Mouse (Mus musculus) liver, embryonic 13.5 days (tissue): ENCODE results near the gene Anks6. TPM values are rescaled to one million over a fixed set of nuclear protein-coding genes. Genes with fewer than 3 reads are reported as not detected.
"Not testable (repeated sequence)": the region's sequence is repeated elsewhere in the genome, so short reads cannot be mapped to it uniquely, and the experiment has no call there.

ENCODE experiments used
- ATAC-seq: fragments of 200-750 bp; cut with Nextera tagmentation; 2 replicates; pipeline ENCODE4 v1.8.0; 2017; ENCODE audit warnings: low read depth, mild to moderate bottlenecking, moderate number of reproducible peaks, moderate library complexity
- DNase-seq: peaks from one replicate; pipeline ENCODE4 v3.0.0; 2022
- H3K27ac ChIP-seq: fragments of 300-500 bp; sonication (generic); 2 replicates; pipeline ENCODE4 v1.5.1; 2015; ENCODE audit warnings: moderate library complexity, mild to moderate bottlenecking, inconsistent platforms
- H3K27me3 ChIP-seq: fragments of 300-500 bp; sonication (generic); 2 replicates; pipeline ENCODE4 v1.6.1; 2015; ENCODE audit warnings: mild to moderate bottlenecking, inconsistent platforms
- H3K36me3 ChIP-seq: fragments of 300-500 bp; sonication (generic); 2 replicates; pipeline ENCODE4 v1.6.1; 2015; ENCODE audit warnings: mild to moderate bottlenecking, inconsistent platforms
- H3K4me1 ChIP-seq: fragments of 300-500 bp; sonication (generic); replicated peaks from 2 replicates; pipeline ENCODE4 v1.6.1; 2015; ENCODE audit warnings: inconsistent platforms
- H3K4me2 ChIP-seq: fragments of 300-500 bp; sonication (generic); 2 replicates; pipeline ENCODE4 v1.6.1; 2015; ENCODE audit warnings: inconsistent platforms, mild to moderate bottlenecking, moderate library complexity
- H3K4me3 ChIP-seq: fragments of 300-500 bp; sonication (generic); replicated peaks from 2 replicates; pipeline ENCODE4 v1.5.1; 2015; ENCODE audit warnings: mild to moderate bottlenecking, inconsistent platforms
- H3K9ac ChIP-seq: fragments of 300-500 bp; sonication (generic); 2 replicates; pipeline ENCODE4 v1.6.1; 2015; ENCODE audit warnings: mild to moderate bottlenecking, inconsistent platforms
- H3K9me3 ChIP-seq: fragments of 300-500 bp; sonication (generic); replicated peaks from 2 replicates; pipeline ENCODE4 v1.6.1; 2016; ENCODE audit warnings: inconsistent platforms
- WGBS: fragments of 180-500 bp; shearing (Covaris S2); methylation state at CpG from one replicate; pipeline ENCODE4 v1.1.7; 2015; ENCODE audit not compliant: insufficient replicate concordance; 5-methylcytosine and 5-hydroxymethylcytosine counted together
- polyA plus RNA-seq: library from polyadenylated mRNA; unstranded; fragments of >200 nt; fragmentation: Nextera tagmentation; extraction: Ambion mirVana; gene quantifications from 2 replicates; pipeline ENCODE4 v1.2.1, GENCODE M21; 2015

Gene Anks6
- polyA plus RNA-seq, 1 experiment from 2014 or later = 0.10 TPM

- Histone ChIP-seq H3K27me3 (peaks cover 34% of the 10 kb centered on the region), H3K9ac (no peak overlapping the region), H3K36me3 (no peaks in the 10 kb centered on the region), H3K9me3 (no peaks in the 10 kb centered on the region), H3K4me2 (no peak overlapping the region), H3K4me3 (no peak overlapping the region), H3K27ac (no peak overlapping the region), H3K4me1 (no peaks in the 10 kb centered on the region)
- ATAC-seq (no peak), DNase-seq (no peak)
- 25% methylated on average over 1 of the region's 1 CpGs for WGBS
These were observed 3.7 kb upstream of the Anks6 start for GRCm38 (mm10) chr4:47060900-47061299.

GRCm38 (mm10) chr4:47057510-47058325, 491 bp upstream of the Anks6 start:
- ATAC-seq (no peak), DNase-seq (no peak)
- Histone ChIP-seq H3K9me3 (no peaks in the 10 kb centered on the region), H3K4me2 (peak overlapping the region; percentile 66), H3K4me1 (no peaks in the 10 kb centered on the region), H3K27me3 (peaks cover 60% of the 10 kb centered on the region), H3K9ac (0 out of 2 replicates have a peak overlapping the region, but pooled peaks have one; percentile 52), H3K27ac (no peak overlapping the region), H3K4me3 (peak overlapping the region; percentile 61), H3K36me3 (no peaks in the 10 kb centered on the region)
- 28% methylated on average over 25 of the region's 25 CpGs for WGBS

DNA sequence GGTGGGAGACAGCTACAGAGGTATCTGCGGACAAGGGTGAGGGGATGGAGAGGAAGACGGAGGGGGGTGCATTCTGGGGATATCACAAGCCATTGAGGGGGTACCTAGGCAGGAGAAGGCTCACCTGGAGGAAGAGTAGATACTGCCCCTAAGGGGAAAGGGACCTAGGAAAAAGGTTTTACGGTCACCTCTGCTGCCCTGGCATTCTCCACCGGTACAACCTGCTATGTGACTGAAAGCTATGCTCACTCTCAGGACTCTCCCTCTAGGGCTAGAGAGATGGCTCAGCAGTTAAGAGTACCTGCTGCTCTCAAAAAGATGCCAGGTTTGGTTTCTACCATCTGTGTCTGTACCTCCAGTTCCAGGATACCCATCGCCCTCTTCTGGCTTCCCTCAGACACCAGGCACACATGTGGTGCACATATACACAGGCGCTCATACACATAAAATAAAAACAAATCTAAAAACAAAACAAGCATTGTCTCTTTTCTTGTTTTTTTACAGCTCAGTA, 1.6 kb downstream of the Anks6 start:
- H3K27me3 ChIP-seq = peaks cover 81% of the 10 kb centered on the region
- H3K36me3 ChIP-seq = no peaks in the 10 kb centered on the region
- no peaks in the 10 kb centered on the region for H3K9me3 ChIP-seq
- no peak overlapping the region for H3K4me3 ChIP-seq
- no peak overlapping the region for H3K4me2 ChIP-seq
- no peak overlapping the region for H3K9ac ChIP-seq
- DNase-seq (no peak), ATAC-seq (no peak)
- H3K27ac ChIP-seq = no peak overlapping the region
- no peaks in the 10 kb centered on the region for H3K4me1 ChIP-seq
- WGBS = 77% methylated on average over 6 of the region's 6 CpGs

GRCm38 (mm10) chr4:47055170-47055569, 2.1 kb downstream of the Anks6 start:
- WGBS = 79% methylated on average over 9 of the region's 9 CpGs
- not testable (repeated sequence) for H3K9ac ChIP-seq, ATAC-seq, H3K36me3 ChIP-seq, H3K4me3 ChIP-seq, H3K4me1 ChIP-seq, H3K27ac ChIP-seq, H3K9me3 ChIP-seq, DNase-seq, H3K4me2 ChIP-seq
- H3K27me3 ChIP-seq = peaks cover 85% of the 10 kb centered on the region

DNA sequence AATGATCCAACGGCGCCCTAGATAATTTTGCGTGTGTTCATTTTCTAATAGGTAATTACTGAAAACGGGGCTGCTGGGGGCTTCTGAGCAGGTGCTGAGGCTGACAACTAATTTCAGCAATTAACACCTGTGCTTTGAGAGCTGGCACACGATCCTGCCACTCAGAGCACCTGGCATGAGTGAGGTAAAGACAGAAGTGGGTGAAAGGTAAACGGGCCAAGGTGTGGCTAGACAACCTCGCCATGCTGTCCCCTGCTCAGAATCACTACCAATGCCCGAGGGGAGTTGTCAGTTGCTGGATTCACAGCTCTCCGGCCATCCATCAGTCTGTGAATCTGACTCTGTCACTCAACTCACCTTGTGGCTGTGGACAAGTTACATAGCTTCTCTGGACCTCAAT, 5.3 kb downstream of the Anks6 start:
- H3K27me3 ChIP-seq = peaks cover 61% of the 10 kb centered on the region
- H3K9ac ChIP-seq = no peak overlapping the region

GRCm38 (mm10) chr4:47050642-47051381, 6.4 kb downstream of the Anks6 start:
- H3K4me2 ChIP-seq = no peak overlapping the region
- H3K27me3 ChIP-seq = peaks cover 50% of the 10 kb centered on the region
- no peaks in the 10 kb centered on the region for H3K36me3 ChIP-seq
- no peak overlapping the region for H3K27ac ChIP-seq
- no peak overlapping the region for H3K4me3 ChIP-seq
- DNase-seq (no peak), ATAC-seq (no peak)
- H3K9me3 ChIP-seq = no peaks in the 10 kb centered on the region
- 29% methylated on average over 10 of the region's 10 CpGs for WGBS
- no peak overlapping the region for H3K9ac ChIP-seq
- H3K4me1 ChIP-seq = no peaks in the 10 kb centered on the region

More for the DNA sequence above, 5.3 kb downstream of the Anks6 start:
- 58% methylated on average over 9 of the region's 9 CpGs for whole genome bisulfite sequencing
- no peak for DNase-seq
- no peaks in the 10 kb centered on the region for H3K9me3 ChIP-seq
- no peak overlapping the region for H3K27ac ChIP-seq
- no peak overlapping the region for H3K4me3 ChIP-seq
- H3K36me3 ChIP-seq = no peaks in the 10 kb centered on the region
- no peaks in the 10 kb centered on the region for H3K4me1 ChIP-seq
- ATAC-seq = no peak
- H3K4me2 ChIP-seq = no peak overlapping the region

- H3K9me3 ChIP-seq = no peaks in the 10 kb centered on the region
- no peak overlapping the region for H3K4me2 ChIP-seq
- DNase-seq (peak; percentile 31), ATAC-seq (no peak)
- no peaks in the 10 kb centered on the region for H3K4me1 ChIP-seq
- peaks cover 44% of the 10 kb centered on the region for H3K27me3 ChIP-seq
- H3K9ac ChIP-seq = no peak overlapping the region
- no peak overlapping the region for H3K27ac ChIP-seq
- H3K36me3 ChIP-seq = no peaks in the 10 kb centered on the region
- no peak overlapping the region for H3K4me3 ChIP-seq
- WGBS = 4% methylated on average over 1 of the region's 1 CpGs
These were observed 7.1 kb downstream of the Anks6 start for GRCm38 (mm10) chr4:47050167-47050566.

DNA sequence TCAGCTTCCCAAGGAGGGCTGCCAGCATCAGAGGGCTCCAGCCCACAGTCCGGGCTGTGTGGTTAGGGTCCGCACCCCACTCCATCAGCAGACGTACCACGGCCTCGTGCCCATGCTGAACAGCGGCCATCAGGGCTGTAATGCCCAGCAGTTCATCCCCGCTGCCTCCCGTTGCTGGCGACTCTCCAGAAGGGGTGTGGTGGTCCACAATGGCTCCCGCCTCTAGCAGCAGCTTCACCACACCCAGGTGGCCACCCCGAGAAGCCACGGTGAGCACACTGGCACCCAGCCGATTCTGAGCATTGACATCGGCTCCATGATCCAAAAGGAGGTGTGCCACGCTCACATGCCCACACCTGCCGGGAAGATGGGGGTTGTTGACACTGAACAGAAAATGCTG, 8.0 kb downstream of the Anks6 start:
- WGBS = 75% methylated on average over 16 of the region's 16 CpGs
- H3K4me3 ChIP-seq = no peak overlapping the region
- no peaks in the 10 kb centered on the region for H3K4me1 ChIP-seq

GRCm38 (mm10) chr4:47047765-47048164, 9.5 kb downstream of the Anks6 start:
- no peak overlapping the region for H3K9ac ChIP-seq
- DNase-seq (no peak), ATAC-seq (no peak)
- H3K4me2 ChIP-seq = no peak overlapping the region
- no peak overlapping the region for H3K27ac ChIP-seq
- H3K27me3 ChIP-seq = peaks cover 25% of the 10 kb centered on the region
- H3K4me1 ChIP-seq = no peaks in the 10 kb centered on the region
- no peaks in the 10 kb centered on the region for H3K36me3 ChIP-seq
- no peaks in the 10 kb centered on the region for H3K9me3 ChIP-seq
- 48% methylated on average over 4 of the region's 4 CpGs for WGBS
- H3K4me3 ChIP-seq = no peak overlapping the region

More for the DNA sequence above, 8.0 kb downstream of the Anks6 start:
- no peaks in the 10 kb centered on the region for H3K9me3 ChIP-seq
- H3K27ac ChIP-seq = no peak overlapping the region
- H3K9ac ChIP-seq = no peak overlapping the region
- H3K4me2 ChIP-seq = no peak overlapping the region
- H3K27me3 ChIP-seq = peaks cover 38% of the 10 kb centered on the region
- no peaks in the 10 kb centered on the region for H3K36me3 ChIP-seq
- ATAC-seq = no peak
- no peak for DNase-seq

DNA sequence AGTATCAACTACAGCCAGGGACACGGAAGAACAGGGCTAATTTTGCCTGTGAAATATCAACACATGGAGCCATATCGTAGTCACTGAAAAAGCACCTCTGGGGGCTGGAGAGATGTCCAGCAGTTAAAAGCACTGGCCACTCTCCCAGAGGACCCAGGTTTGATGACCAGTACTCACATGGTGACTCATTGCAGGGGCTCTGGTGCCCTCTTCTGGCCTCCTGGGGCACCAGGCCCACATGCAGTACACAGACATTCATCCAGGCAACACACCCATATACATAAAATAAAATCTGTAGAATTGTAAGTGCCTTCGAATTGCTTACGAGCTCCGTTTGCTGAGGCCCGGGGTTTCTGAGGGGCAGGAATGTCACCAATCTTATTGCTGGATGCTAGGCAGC, 10.3 kb downstream of the Anks6 start:
- Histone ChIP-seq H3K27me3 (peaks cover 17% of the 10 kb centered on the region), H3K9ac (no peak overlapping the region), H3K9me3 (no peaks in the 10 kb centered on the region), H3K4me3 (no peak overlapping the region), H3K27ac (no peak overlapping the region), H3K36me3 (no peaks in the 10 kb centered on the region), H3K4me1 (no peaks in the 10 kb centered on the region), H3K4me2 (no peak overlapping the region)
- ATAC-seq (no peak), DNase-seq (no peak)
- 73% methylated on average over 6 of the region's 6 CpGs for whole genome bisulfite sequencing

- Histone ChIP-seq H3K9ac (no peak overlapping the region), H3K27me3 (no peaks in the 10 kb centered on the region), H3K36me3 (no peaks in the 10 kb centered on the region), H3K9me3 (no peaks in the 10 kb centered on the region), H3K4me2 (no peak overlapping the region), H3K27ac (no peak overlapping the region), H3K4me3 (no peak overlapping the region), H3K4me1 (no peaks in the 10 kb centered on the region)
- DNase-seq (no peak), ATAC-seq (no peak)
- 77% methylated on average over 9 of the region's 9 CpGs for WGBS
These were observed 13.4 kb downstream of the Anks6 start for GRCm38 (mm10) chr4:47043866-47044265.
